Comparison of ENCODE assay signal across 8 mouse cellular contexts in genomic region chr7:128739116-128739461, GRCm38 (mm10). TPM values are rescaled to one million over a fixed set of nuclear protein-coding genes. Genes with fewer than 3 reads are reported as not detected.
DNase-seq lines count a peak whose midpoint lies in the region; ATAC-seq and TF ChIP-seq lines count a peak whose summit lies in the region.

No protein-coding gene starts in this region.

- H3K4me2 ChIP-seq in liver, embryonic 12.5 days, result peak overlapping the region; percentile 96

- 1% methylated on average over 15 of the region's 15 CpGs for WGBS in cerebellum, adult 2 months
- WGBS in spleen, adult 2 months, result 1% methylated on average over 15 of the region's 15 CpGs
- WGBS in liver, embryonic 12.5 days (ENCODE audit: insufficient replicate concordance), result 2% methylated on average over 15 of the region's 15 CpGs

- peak overlapping the region; percentile 76 for H3K4me3 ChIP-seq in cerebellum, adult 2 months (replicated peaks; ENCODE audit: insufficient read depth, low read depth, low read length)
- H3K4me3 ChIP-seq in spleen, adult 2 months (ENCODE audit: extremely low read depth, insufficient read depth, insufficient read length), result peak overlapping the region; percentile 99
- peak overlapping the region; percentile 97 for H3K4me3 ChIP-seq in liver, embryonic 12.5 days

- no peaks in the 10 kb centered on the region for H3K27me3 ChIP-seq in cerebellum, adult 2 months (ENCODE audit: control insufficient read depth, insufficient read depth, low read length)
- no peaks in the 10 kb centered on the region for H3K27me3 ChIP-seq in spleen, adult 2 months (ENCODE audit: control insufficient read depth, insufficient read depth, low read length)
- H3K27me3 ChIP-seq in liver, embryonic 12.5 days (replicated peaks), result peaks cover 14% of the 10 kb centered on the region; the same call in 1 of the 2 replicates

- TF ChIP-seq POLR2A in cerebellum, adult 2 months (IDR thresholded peaks at IDR 0.05; ENCODE audit: borderline replicate concordance, insufficient read depth, low read length), result no peak
- TF ChIP-seq POLR2A in spleen, adult 2 months (IDR thresholded peaks at IDR 0.05; ENCODE audit: low read depth, low read length), result no peak

- DNase-seq in cerebellum, adult 2 months, result peak in 1 of 2 experiments; percentile 13
- no peak for DNase-seq in cerebellum, adult 8-10 months
- peak in 1 of 2 experiments; percentile 13 for DNase-seq in spleen, adult 2 months (ENCODE audit: low read depth in 1 of 2, low spot score in 2 of 2)
- no peak for DNase-seq in spleen, postnatal 36 days (ENCODE audit: low spot score in 2 of 2)
- no peak for DNase-seq in ovary, postnatal 14 days (ENCODE audit: low spot score)
- no peak for DNase-seq in gastrocnemius, postnatal 10 days
- DNase-seq in adrenal gland, adult 18-20 months (ENCODE audit: low spot score in 2 of 2), result no peak

- H3K9me3 ChIP-seq in liver, embryonic 12.5 days (replicated peaks), result no peaks in the 10 kb centered on the region

- TF ChIP-seq CTCF in cerebellum, adult 2 months (IDR thresholded peaks at IDR 0.05; ENCODE audit: borderline replicate concordance, insufficient read depth, low read depth, low read length), result no peak
- no peak for TF ChIP-seq CTCF in spleen, adult 2 months (IDR thresholded peaks at IDR 0.05; ENCODE audit: extremely low read depth, insufficient read depth, insufficient read length, insufficient replicate concordance)

- no peak overlapping the region for H3K27ac ChIP-seq in cerebellum, adult 2 months (ENCODE audit: insufficient read depth, low read length)
- H3K27ac ChIP-seq in spleen, adult 2 months (ENCODE audit: insufficient read depth, low read length), result peak overlapping the region; percentile 95
- H3K27ac ChIP-seq in liver, embryonic 12.5 days, result no peak overlapping the region

- peak overlapping the region; percentile 97 for H3K9ac ChIP-seq in liver, embryonic 12.5 days

- H3K36me3 ChIP-seq in spleen, adult 2 months (ENCODE audit: control insufficient read depth, insufficient read depth, low read length), result no peaks in the 10 kb centered on the region
- peaks cover 15% of the 10 kb centered on the region for H3K36me3 ChIP-seq in liver, embryonic 12.5 days

- ATAC-seq in liver, embryonic 12.5 days, result no peak

- H3K4me1 ChIP-seq in cerebellum, adult 2 months (ENCODE audit: control insufficient read depth, insufficient read depth, low read length), result no peaks in the 10 kb centered on the region; the same call in 1 of the 2 replicates
- H3K4me1 ChIP-seq in spleen, adult 2 months (ENCODE audit: control insufficient read depth, insufficient read depth, insufficient read length), result peaks cover 8% of the 10 kb centered on the region; the same call in 1 of the 2 replicates
- H3K4me1 ChIP-seq in liver, embryonic 12.5 days, result peaks cover 44% of the 10 kb centered on the region

RNA-seq across cellular contexts. Expression of gene Mcmbp, which starts 1.2 kb away (rescaled TPM):
- polyA plus RNA-seq in cerebellum, adult 2 months (2012; rRNA removed), result 20.5 and 22.6 TPM in 2 replicates
- polyA plus RNA-seq in spleen, adult 2 months (2012; rRNA removed), result 23.9 and 34.8 TPM in 2 replicates
- 41.9 and 42.5 TPM in 2 replicates for polyA plus RNA-seq in liver, embryonic 12.5 days (2016; fragmentation: Nextera tagmentation; extraction: Ambion mirVana)
- 10 to 100 TPM; 21.5 to 27.3 TPM for total RNA-seq in gastrocnemius, postnatal 10 days (2021)
- 10 to 100 TPM; 29.4 to 34.5 TPM for total RNA-seq in adrenal gland, adult 18-20 months (2021)

RNA-seq across cellular contexts. Expression of gene Sec23ip, which starts 5.7 kb away (rescaled TPM):
- polyA plus RNA-seq in cerebellum, adult 2 months (2012; rRNA removed), result 18.2 and 21.7 TPM in 2 replicates
- 26.5 and 35.6 TPM in 2 replicates for polyA plus RNA-seq in spleen, adult 2 months (2012; rRNA removed)
- 27.4 and 27.7 TPM in 2 replicates for polyA plus RNA-seq in liver, embryonic 12.5 days (2016; fragmentation: Nextera tagmentation; extraction: Ambion mirVana)
- 10 to 100 TPM; 22.3 to 26.9 TPM for total RNA-seq in gastrocnemius, postnatal 10 days (2021)
- total RNA-seq in adrenal gland, adult 18-20 months (2021), result 10 to 100 TPM; 41.7 to 46.2 TPM
